Mouse (Mus musculus): ENCODE results near the gene Smpd4. TPM values are rescaled to one million over a fixed set of nuclear protein-coding genes. Genes with fewer than 3 reads are reported as not detected.

The Smpd4 gene
- total and polyA plus RNA-seq, 3 experiments: 16.9 to 46.9 (median 18.4) TPM

GRCm38 (mm10) chr16:17616212-17616611 is 2.9 kb upstream of the Smpd4 start:
- Histone ChIP-seq H3K4me3 (no peak overlapping the region), H3K9ac (ENCODE audit: low read depth, low read length) (no peak overlapping the region), H3K79me2 (replicated peaks; ENCODE audit: control insufficient read depth, insufficient read depth, low read length) (no peaks in the 10 kb centered on the region), H3K36me3 (ENCODE audit: control insufficient read depth, insufficient read depth, low read length) (no peaks in the 10 kb centered on the region), H3K27me3 (ENCODE audit: control insufficient read depth, insufficient read depth, low read length) (no peaks in the 10 kb centered on the region), H3K27ac (no peak overlapping the region), H3K4me1 (ENCODE audit: control insufficient read depth, insufficient read depth, low read length) (no peaks in the 10 kb centered on the region)
- DNase-seq: no peak
- 73% methylated on average over 5 of the region's 5 CpGs for WGBS
- intact Hi-C loops (cut with DNase I): loop anchor here (5.0 kb wide), 1 partner anchor 111 kb away; no protein-coding TSS in a partner anchor
- TF ChIP-seq CTCF (IDR thresholded peaks at IDR 0.05): no peak

DNA sequence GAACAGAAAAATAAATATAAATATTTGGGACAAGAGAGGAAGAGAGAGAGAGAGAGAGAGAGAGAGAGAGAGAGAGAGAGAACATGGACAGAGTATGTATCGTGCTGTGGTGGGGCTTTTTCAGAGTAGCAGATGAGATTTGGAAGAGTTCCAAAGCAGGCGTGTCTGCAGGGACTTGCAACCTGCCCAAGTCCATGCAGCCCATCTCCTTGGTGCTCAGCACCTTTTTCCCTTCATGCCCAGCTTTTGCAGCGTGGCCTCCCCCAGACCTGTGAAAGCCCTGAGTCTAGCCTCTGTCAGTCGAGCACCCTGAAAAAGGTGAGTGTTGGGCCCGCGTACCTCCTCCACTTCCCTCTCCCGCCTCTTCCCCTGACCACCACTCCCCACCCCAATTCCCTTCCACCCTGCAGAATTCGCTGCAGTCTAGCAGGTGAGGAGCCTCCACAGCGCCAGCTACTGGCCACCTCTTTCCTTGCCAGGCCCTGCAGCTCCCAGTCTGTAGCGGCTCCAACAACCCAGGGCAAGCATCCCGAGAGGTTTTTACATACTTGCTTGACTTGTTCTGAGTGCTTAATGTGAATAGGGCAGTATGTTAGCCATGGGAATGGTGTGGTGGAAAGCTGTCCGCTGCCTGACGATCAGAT is 1.1 kb upstream of the Smpd4 start:
- Histone ChIP-seq H3K9ac (ENCODE audit: low read depth, low read length) (no peak overlapping the region), H3K4me1 (ENCODE audit: control insufficient read depth, insufficient read depth, low read length) (no peaks in the 10 kb centered on the region), H3K4me3 (no peak overlapping the region), H3K27ac (no peak overlapping the region), H3K36me3 (ENCODE audit: control insufficient read depth, insufficient read depth, low read length) (no peaks in the 10 kb centered on the region), H3K79me2 (replicated peaks; ENCODE audit: control insufficient read depth, insufficient read depth, low read length) (no peaks in the 10 kb centered on the region), H3K27me3 (ENCODE audit: control insufficient read depth, insufficient read depth, low read length) (no peaks in the 10 kb centered on the region)
- intact Hi-C loops (cut with DNase I): loop anchor here (5.0 kb wide), 1 partner anchor 109 kb away; no protein-coding TSS in a partner anchor
- DNase-seq: peak; percentile 34 to 46
- 16% methylated on average over 13 of the region's 13 CpGs for WGBS
- no peak for TF ChIP-seq POLR2A (IDR thresholded peaks at IDR 0.05; ENCODE audit: insufficient read depth, low read depth, low read length)
- TF ChIP-seq CTCF (IDR thresholded peaks at IDR 0.05): peak; percentile 70

DNA sequence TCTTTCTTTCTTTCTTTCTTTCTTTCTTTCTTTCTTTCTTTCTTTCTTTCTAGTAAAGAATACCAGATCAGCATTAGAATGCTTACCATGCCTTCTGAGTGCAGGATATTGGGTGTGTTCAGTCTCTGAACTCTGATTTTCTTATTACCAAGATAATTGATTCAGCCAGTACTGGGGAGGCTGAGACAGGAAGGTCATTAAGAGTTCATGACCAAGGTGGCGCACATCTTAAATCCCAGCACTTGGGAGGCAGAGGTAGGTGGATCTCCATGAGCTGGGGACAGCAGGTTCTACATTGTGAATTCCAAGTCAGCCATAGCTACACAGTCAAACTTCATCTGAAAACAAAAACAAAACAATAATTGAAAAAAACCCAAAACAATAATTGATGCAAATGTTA is 2.8 kb downstream of the Smpd4 start:
- Histone ChIP-seq H3K79me2 (replicated peaks; ENCODE audit: control insufficient read depth, insufficient read depth, low read length) (no peaks in the 10 kb centered on the region), H3K4me3 (no peak overlapping the region), H3K4me1 (ENCODE audit: control insufficient read depth, insufficient read depth, low read length) (no peaks in the 10 kb centered on the region), H3K9ac (ENCODE audit: low read depth, low read length) (no peak overlapping the region), H3K27me3 (ENCODE audit: control insufficient read depth, insufficient read depth, low read length) (no peaks in the 10 kb centered on the region), H3K27ac (no peak overlapping the region), H3K36me3 (ENCODE audit: control insufficient read depth, insufficient read depth, low read length) (no peaks in the 10 kb centered on the region)
- no peak for DNase-seq
- 76% methylated on average over 1 of the region's 1 CpGs for WGBS
- intact Hi-C loops (cut with DNase I): no loop called here
- no peak for TF ChIP-seq POLR2A (IDR thresholded peaks at IDR 0.05; ENCODE audit: insufficient read depth, low read depth, low read length)
- no peak for TF ChIP-seq EP300 (IDR thresholded peaks at IDR 0.05; ENCODE audit: insufficient read depth, low read depth, low read length)
- TF ChIP-seq CTCF (IDR thresholded peaks at IDR 0.05): no peak

GRCm38 (mm10) chr16:17625488-17626268 is 6.5 kb downstream of the Smpd4 start:
- H3K4me3 ChIP-seq: no peak overlapping the region
- no peaks in the 10 kb centered on the region for H3K27me3 ChIP-seq (ENCODE audit: control insufficient read depth, insufficient read depth, low read length)
- no peaks in the 10 kb centered on the region for H3K4me1 ChIP-seq (ENCODE audit: control insufficient read depth, insufficient read depth, low read length)
- no peaks in the 10 kb centered on the region for H3K79me2 ChIP-seq (replicated peaks; ENCODE audit: control insufficient read depth, insufficient read depth, low read length)
- intact Hi-C loops (cut with DNase I): no loop called here
- H3K9ac ChIP-seq (ENCODE audit: low read depth, low read length): no peak overlapping the region
- H3K27ac ChIP-seq: no peak overlapping the region
- TF ChIP-seq POLR2A (IDR thresholded peaks at IDR 0.05; ENCODE audit: insufficient read depth, low read depth, low read length) (no peak), CTCF (IDR thresholded peaks at IDR 0.05) (peak; percentile 71)
- 66% methylated on average over 8 of the region's 8 CpGs for WGBS
- H3K36me3 ChIP-seq (ENCODE audit: control insufficient read depth, insufficient read depth, low read length): no peaks in the 10 kb centered on the region
- DNase-seq: no peak

GRCm38 (mm10) chr16:17626269-17626555 is 7.1 kb downstream of the Smpd4 start:
- Histone ChIP-seq H3K79me2 (replicated peaks; ENCODE audit: control insufficient read depth, insufficient read depth, low read length) (no peaks in the 10 kb centered on the region), H3K27me3 (ENCODE audit: control insufficient read depth, insufficient read depth, low read length) (no peaks in the 10 kb centered on the region), H3K4me3 (no peak overlapping the region), H3K27ac (no peak overlapping the region), H3K4me1 (ENCODE audit: control insufficient read depth, insufficient read depth, low read length) (no peaks in the 10 kb centered on the region), H3K9ac (ENCODE audit: low read depth, low read length) (no peak overlapping the region), H3K36me3 (ENCODE audit: control insufficient read depth, insufficient read depth, low read length) (no peaks in the 10 kb centered on the region)
- no peak for DNase-seq
- TF ChIP-seq POLR2A (IDR thresholded peaks at IDR 0.05; ENCODE audit: insufficient read depth, low read depth, low read length): no peak
- TF ChIP-seq EP300 (IDR thresholded peaks at IDR 0.05; ENCODE audit: insufficient read depth, low read depth, low read length): no peak
- WGBS: 98% methylated on average over 5 of the region's 5 CpGs
- intact Hi-C loops (cut with DNase I): no loop called here

- no peak for DNase-seq
- TF ChIP-seq CTCF (IDR thresholded peaks at IDR 0.05) (no peak), EP300 (IDR thresholded peaks at IDR 0.05; ENCODE audit: insufficient read depth, low read depth, low read length) (no peak), POLR2A (IDR thresholded peaks at IDR 0.05; ENCODE audit: insufficient read depth, low read depth, low read length) (no peak)
- no peaks in the 10 kb centered on the region for H3K4me1 ChIP-seq (ENCODE audit: control insufficient read depth, insufficient read depth, low read length)
- no peak overlapping the region for H3K4me3 ChIP-seq
- H3K9ac ChIP-seq (ENCODE audit: low read depth, low read length): no peak overlapping the region
- H3K36me3 ChIP-seq (ENCODE audit: control insufficient read depth, insufficient read depth, low read length): no peaks in the 10 kb centered on the region
- H3K79me2 ChIP-seq (replicated peaks; ENCODE audit: control insufficient read depth, insufficient read depth, low read length): no peaks in the 10 kb centered on the region
- intact Hi-C loops (cut with DNase I): no loop called here
- H3K27ac ChIP-seq: no peak overlapping the region
- 98% methylated on average over 2 of the region's 2 CpGs for WGBS
- H3K27me3 ChIP-seq (ENCODE audit: control insufficient read depth, insufficient read depth, low read length): no peaks in the 10 kb centered on the region
Observed at GRCm38 (mm10) chr16:17632580-17632979, 13.4 kb downstream of the Smpd4 start.
